Mouse (Mus musculus) fat pad, adult 2 months (tissue): ENCODE results near the gene Gzmm.
"Not testable (repeated sequence)": the region's sequence is repeated elsewhere in the genome, so short reads cannot be mapped to it uniquely, and the experiment has no call there.

ENCODE experiments used
- DNase-seq: peaks from one replicate; pipeline ENCODE4 v3.0.0-alpha.2; 2011; ENCODE audit warnings: low read depth, low spot score; ENCODE audit errors: extremely low read depth

The Gzmm gene

DNA sequence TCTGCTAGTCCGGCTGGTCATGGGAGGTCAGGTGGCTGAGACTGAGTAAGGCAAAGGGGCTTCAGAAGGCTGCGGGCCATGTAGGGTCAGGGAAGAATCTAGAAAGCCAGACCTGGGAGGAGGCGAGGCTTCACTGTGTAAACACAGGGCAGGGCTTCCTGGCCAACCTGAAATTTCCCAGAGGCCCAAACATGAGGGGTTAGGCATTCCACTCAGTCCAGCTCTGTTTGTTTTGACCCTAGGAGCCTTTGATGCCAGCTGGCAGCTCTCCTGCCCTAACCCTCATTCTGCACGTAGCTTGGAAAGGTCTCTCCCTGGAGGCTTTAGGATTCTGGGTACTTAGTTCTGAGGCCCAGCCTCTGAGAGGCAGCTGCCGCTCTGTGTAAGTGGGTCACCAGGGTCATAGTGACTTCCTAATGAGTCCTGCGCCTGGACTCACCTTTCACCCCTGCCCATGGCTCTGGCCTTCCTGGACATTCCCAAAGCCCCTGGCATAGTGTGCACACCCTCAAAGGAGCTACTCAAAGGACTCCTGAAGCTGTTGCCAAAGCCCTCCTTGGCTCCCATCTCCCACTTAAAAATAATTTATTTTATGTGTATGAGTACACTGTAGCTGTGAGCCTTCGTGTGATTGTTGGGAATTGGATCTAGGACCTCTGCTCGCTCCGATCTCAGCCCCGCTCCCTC, 12.8 kb downstream of the Gzmm start:
- no peak for DNase-seq

DNA sequence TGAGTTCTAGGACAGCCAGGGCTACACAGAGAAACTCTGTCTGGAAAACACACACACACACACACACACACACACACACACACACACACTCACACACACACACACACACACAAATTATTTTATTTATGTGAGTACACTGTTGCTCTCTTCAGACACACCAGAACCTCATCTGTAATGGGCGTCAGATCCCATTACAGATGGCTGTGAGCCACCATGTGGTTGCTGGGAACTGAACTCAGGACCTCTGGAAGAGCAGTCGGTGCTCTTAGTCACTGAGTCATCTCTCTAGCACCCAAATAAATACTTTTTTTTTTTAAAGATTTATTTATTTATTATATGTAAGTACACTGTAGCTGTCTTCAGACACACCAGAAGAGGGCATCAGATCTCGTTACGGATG, 14.2 kb downstream of the Gzmm start:
- not testable (repeated sequence) for DNase-seq

- no peak for DNase-seq
Measured at GRCm38 (mm10) chr10:79703541-79703940, 14.7 kb downstream of the Gzmm start.

GRCm38 (mm10) chr10:79704065-79704969, 15.5 kb downstream of the Gzmm start, which contains the start of gene Bsg:
TSS of gene Bsg (plus strand) at chr10:79704491.
- DNase-seq, result no peak

DNA sequence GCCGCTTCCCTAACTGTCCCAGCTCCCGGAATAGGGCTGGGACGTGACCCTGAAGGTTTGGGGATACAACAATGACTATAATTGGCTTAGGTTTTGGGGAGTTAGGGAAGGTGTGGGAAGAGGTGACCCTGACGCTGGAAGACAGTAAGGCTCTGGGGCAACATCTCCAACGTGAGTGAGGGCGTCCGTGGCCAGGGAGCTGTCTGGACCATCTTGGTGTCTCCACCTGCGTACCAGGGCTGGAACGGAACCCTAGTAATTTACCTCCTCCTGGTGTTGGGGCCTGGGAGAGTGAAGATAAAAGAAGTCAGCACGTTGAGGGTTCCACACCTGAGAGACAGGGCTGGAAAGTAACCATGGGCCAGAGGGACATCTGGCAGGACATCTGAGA, 16.1 kb downstream of the Gzmm start:
- no peak for DNase-seq

GRCm38 (mm10) chr10:79705951-79706350, 17.1 kb downstream of the Gzmm start:
- DNase-seq, result no peak

DNA sequence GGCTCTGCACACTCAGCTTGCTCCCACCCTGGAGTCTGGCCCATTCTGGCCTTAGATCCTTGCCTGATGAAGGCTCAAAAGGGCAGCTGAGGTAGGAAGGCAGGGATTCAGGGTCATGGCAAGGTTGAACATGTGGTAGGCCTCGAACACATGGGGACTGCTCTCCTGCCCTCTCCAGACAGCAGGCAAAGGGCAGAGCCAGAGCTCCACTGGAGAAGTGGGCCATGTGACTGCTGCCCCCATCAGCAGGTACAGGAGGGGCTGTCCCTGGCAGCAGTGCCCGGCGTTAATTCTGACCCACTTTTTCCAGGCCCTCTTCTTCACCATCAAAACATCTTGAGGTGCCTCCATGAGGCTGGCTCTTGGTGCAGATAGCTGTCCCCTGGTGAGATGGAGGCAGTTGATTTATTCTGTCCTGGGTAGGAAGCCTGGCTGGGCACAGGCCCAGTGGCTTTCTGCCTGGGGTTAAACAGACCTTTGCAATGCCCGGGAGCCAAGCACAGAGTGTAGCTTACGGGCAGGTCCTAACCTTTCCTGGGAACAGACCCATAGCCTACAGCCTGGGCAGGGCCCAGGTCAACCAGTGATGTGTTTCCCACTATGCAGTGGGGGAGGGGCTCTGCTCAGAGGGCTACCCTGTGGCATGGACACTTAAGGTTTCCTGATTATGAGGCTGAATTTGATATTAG, 17.7 kb downstream of the Gzmm start:
- DNase-seq, result no peak

DNA sequence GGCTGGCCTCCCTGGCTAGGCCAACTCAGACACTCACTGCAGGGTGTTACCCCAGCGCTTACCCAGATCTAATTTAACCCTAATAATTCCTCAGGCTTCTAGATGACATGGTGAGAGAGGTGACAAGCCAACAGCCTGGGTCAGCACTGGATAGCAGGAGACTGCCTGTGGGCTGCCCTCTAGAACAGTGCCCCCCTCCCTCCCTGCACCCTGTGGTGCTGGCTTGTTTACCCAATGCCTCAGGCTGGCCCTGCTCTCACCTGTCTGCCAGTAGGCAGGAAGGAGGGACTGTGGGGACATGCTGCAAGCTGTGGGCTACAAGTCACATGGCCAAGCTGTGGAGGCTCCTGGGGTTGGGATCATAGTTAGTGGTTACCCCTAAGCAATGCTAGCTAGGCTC, 18.3 kb downstream of the Gzmm start:
- DNase-seq, result no peak

DNA sequence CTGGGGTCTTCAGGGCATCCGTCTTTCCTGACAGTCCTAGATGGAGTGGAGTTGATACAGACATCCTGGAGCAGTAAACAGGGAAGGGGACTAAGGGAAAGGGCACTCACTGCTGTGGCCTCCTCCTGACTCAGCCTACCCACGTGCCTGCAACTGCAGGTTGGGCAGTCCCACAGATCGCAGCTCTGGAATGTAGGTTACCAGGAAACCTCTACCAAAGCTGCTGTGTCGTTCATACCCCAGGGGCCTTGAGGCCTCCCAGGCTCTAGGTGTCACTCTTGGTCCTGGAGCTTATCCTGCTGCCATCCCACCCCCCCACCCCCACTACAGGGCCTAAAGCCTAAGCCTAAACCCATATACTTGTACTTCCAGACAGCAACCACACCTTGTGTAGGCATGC, 18.9 kb downstream of the Gzmm start:
- no peak for DNase-seq

DNA sequence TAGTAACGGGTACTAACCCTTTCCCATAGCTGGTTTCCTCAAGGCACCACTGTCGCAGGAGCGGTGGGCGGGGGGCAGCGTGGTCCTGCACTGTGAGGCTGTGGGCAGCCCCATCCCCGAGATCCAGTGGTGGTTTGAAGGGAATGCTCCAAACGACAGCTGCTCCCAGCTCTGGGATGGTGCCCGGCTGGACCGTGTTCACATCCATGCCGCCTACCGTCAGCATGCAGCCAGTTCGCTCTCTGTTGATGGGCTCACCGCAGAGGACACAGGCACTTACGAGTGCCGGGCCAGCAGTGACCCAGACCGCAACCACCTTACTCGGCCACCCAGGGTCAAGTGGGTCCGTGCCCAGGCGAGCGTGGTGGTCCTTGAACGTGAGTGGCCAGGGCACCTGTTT, 19.8 kb downstream of the Gzmm start:
- no peak for DNase-seq

GRCm38 (mm10) chr10:79709307-79709706, 20.5 kb downstream of the Gzmm start:
- DNase-seq, result no peak

DNA sequence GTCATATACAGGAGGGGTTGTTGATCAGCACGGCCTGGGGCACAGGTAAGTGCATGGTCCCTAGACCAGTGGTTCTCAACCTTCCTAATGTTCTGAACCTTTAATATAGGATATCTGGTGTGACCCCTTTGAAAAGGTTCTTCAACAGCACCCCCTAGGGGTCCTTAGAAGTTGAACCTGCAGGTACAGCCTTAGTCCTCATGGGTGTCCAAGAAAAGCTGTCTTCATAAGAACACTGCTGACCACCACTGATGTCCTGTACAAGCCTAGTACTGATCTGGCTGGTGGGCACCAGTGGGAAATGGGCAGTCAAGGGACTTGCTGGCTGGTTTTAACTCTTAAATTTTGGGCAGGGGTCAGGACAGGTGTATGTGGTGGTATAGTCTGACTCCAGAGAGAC, 23.2 kb downstream of the Gzmm start:
- no peak for DNase-seq

- no peak for DNase-seq
Measured at GRCm38 (mm10) chr10:79712499-79713126, 23.8 kb downstream of the Gzmm start.

GRCm38 (mm10) chr10:79713163-79713562, 24.3 kb downstream of the Gzmm start:
- no peak for DNase-seq

DNA sequence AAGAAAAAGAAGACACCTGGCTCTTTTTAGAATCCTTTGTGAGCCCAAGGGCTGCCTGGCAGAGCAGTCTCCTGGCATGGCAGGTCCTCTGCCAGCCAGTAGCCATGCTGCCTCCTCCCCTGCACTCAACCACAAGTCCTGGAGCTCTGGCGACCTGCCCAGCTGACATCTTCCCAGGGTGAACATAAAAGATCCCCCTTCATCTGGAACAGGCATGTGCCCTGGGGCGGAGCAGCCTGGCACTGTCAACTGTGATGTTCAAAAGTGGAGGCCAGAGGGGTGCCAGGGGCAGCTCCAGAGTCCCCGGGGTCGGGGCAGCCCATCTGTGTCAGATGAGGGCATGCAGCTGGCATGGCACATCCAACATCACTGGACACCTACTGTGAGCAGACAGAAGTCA, 26.2 kb downstream of the Gzmm start:
- DNase-seq, result no peak

DNA sequence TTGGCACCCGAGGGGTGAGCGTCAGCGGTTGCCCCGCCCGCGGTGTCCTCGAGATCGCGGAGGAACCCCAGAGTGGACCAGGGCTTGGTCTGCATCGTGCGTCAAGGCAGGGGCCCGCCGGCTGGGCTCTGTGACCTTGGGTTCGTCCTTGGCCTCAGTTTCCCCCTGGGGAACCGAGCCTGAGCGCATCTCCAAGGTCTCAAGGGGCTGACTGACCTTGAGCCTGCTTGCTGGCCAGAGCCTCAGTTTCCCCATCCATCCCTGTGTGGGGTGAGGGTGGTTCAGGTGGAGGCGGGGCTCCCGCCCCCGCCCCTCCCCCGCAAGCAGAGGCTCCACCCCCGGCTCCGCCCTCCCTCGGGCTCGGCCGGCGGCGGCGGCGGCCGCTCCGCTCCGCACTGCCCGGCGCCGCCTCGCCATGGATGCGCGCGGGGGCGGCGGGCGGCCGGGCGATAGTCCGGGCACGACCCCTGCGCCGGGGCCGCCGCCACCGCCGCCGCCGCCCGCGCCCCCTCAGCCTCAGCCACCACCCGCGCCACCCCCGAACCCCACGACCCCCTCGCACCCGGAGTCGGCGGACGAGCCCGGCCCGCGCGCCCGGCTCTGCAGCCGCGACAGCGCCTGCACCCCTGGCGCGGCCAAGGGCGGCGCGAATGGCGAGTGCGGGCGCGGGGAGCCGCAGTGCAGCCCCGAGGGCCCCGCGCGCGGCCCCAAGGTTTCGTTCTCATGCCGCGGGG, 27.6 kb downstream of the Gzmm start, which contains the start of gene Hcn2:
Gene Hcn2, plus strand, starts transcription at position 381 of the 734 bp plus-strand sequence.
- no peak for DNase-seq

DNA sequence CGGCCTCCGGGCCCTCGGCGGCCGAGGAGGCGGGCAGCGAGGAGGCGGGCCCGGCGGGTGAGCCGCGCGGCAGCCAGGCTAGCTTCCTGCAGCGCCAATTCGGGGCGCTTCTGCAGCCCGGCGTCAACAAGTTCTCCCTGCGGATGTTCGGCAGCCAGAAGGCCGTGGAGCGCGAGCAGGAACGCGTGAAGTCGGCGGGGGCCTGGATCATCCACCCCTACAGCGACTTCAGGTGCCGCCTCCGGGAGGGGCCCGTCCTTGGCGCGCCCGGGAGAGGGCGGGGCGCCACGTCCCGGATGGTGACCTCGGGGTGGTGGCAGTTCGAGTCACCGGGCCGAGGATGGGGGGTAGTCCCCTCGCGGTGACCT, 28.2 kb downstream of the Gzmm start:
- DNase-seq, result no peak

GRCm38 (mm10) chr10:79717640-79718357, 29.0 kb downstream of the Gzmm start:
- DNase-seq, result no peak

GRCm38 (mm10) chr10:79721089-79721488, 32.3 kb downstream of the Gzmm start:
- no peak for DNase-seq

GRCm38 (mm10) chr10:79723047-79723446, 34.2 kb downstream of the Gzmm start:
- no peak for DNase-seq
